Mouse (Mus musculus) heart, embryonic 12.5 days (tissue): Measurements from ENCODE around the gene Ahnak2. TPM values are rescaled to one million over a fixed set of nuclear protein-coding genes. Genes with fewer than 3 reads are reported as not detected.

Source experiments
- ATAC-seq: fragments of 200-750 bp; cut with Nextera tagmentation; 2 replicates; pipeline ENCODE4 v1.8.0; 2017; ENCODE audit warnings: moderate TSS enrichment, moderate library complexity; ENCODE audit not compliant: insufficient number of reproducible peaks, low FRiP score
- H3K27ac ChIP-seq: fragments of 300-500 bp; sonication (generic); 2 replicates; pipeline ENCODE4 v1.5.1; 2016; ENCODE audit warnings: mild to moderate bottlenecking, moderate library complexity; ENCODE audit not compliant: poor library complexity, severe bottlenecking
- H3K27me3 ChIP-seq: fragments of 300-500 bp; sonication (generic); replicated peaks from 2 replicates; pipeline ENCODE4 v1.6.1; 2016; ENCODE audit warnings: mild to moderate bottlenecking, moderate library complexity
- H3K36me3 ChIP-seq: fragments of 300-500 bp; sonication (generic); 2 replicates; pipeline ENCODE4 v1.6.1; 2016; ENCODE audit warnings: mild to moderate bottlenecking, moderate library complexity
- H3K4me1 ChIP-seq: fragments of 300-500 bp; sonication (generic); replicated peaks from 2 replicates; pipeline ENCODE4 v1.6.1; 2016; ENCODE audit warnings: mild to moderate bottlenecking
- H3K4me2 ChIP-seq: fragments of 300-500 bp; sonication (generic); 2 replicates; pipeline ENCODE4 v1.6.1; 2016; ENCODE audit warnings: mild to moderate bottlenecking, moderate library complexity
- H3K4me3 ChIP-seq: fragments of 300-500 bp; sonication (generic); 2 replicates; pipeline ENCODE4 v1.5.1; 2016; ENCODE audit warnings: mild to moderate bottlenecking
- H3K9ac ChIP-seq: fragments of 300-500 bp; sonication (generic); 2 replicates; pipeline ENCODE4 v1.6.1; 2016; ENCODE audit warnings: mild to moderate bottlenecking, moderate library complexity
- H3K9me3 ChIP-seq: fragments of 300-500 bp; sonication (generic); replicated peaks from 2 replicates; pipeline ENCODE4 v1.6.1; 2016; ENCODE audit warnings: mild to moderate bottlenecking, moderate library complexity
- WGBS: fragments of 180-500 bp; shearing (Covaris S2); methylation state at CpG from one replicate; pipeline ENCODE4 v1.1.7; 2016; 5-methylcytosine and 5-hydroxymethylcytosine counted together
- polyA plus RNA-seq: library from polyadenylated mRNA; unstranded; fragments of >200 nt; fragmentation: Nextera tagmentation; extraction: Ambion mirVana; gene quantifications from 2 replicates; pipeline ENCODE4 v1.2.1, GENCODE M21; 2016

The Ahnak2 gene
- polyA plus RNA-seq, 1 experiment from 2014 or later: 1.4 TPM

GRCm38 (mm10) chr12:112807796-112808195 lies 5.3 kb upstream of the Ahnak2 start:
- Histone ChIP-seq H3K4me3 (no peak overlapping the region), H3K36me3 (no peaks in the 10 kb centered on the region), H3K9ac (no peak overlapping the region), H3K4me1 (peaks cover 45% of the 10 kb centered on the region), H3K27ac (no peak overlapping the region), H3K27me3 (peaks cover 27% of the 10 kb centered on the region), H3K9me3 (no peaks in the 10 kb centered on the region), H3K4me2 (no peak overlapping the region)
- WGBS: 82% methylated on average over 4 of the region's 4 CpGs
- no peak for ATAC-seq

- H3K9me3 ChIP-seq: no peaks in the 10 kb centered on the region
- 65% methylated on average over 6 of the region's 6 CpGs for WGBS
- peaks cover 43% of the 10 kb centered on the region for H3K4me1 ChIP-seq
- no peak for ATAC-seq
- no peak overlapping the region for H3K27ac ChIP-seq
- H3K9ac ChIP-seq: no peak overlapping the region
- H3K4me3 ChIP-seq: no peak overlapping the region
- H3K27me3 ChIP-seq: peaks cover 41% of the 10 kb centered on the region
- H3K4me2 ChIP-seq: no peak overlapping the region
- H3K36me3 ChIP-seq: no peaks in the 10 kb centered on the region
These were observed 3.6 kb upstream of the Ahnak2 start for GRCm38 (mm10) chr12:112806044-112806443.

- Histone ChIP-seq H3K9me3 (no peaks in the 10 kb centered on the region), H3K4me1 (peaks cover 28% of the 10 kb centered on the region), H3K36me3 (no peaks in the 10 kb centered on the region), H3K9ac (no peak overlapping the region), H3K4me3 (no peak overlapping the region), H3K4me2 (no peak overlapping the region), H3K27me3 (peaks cover 56% of the 10 kb centered on the region), H3K27ac (no peak overlapping the region)
- ATAC-seq: no peak
- 42% methylated on average over 13 of the region's 13 CpGs for WGBS
These were observed 1.6 kb upstream of the Ahnak2 start for GRCm38 (mm10) chr12:112804046-112804445.

- Histone ChIP-seq H3K4me3 (no peak overlapping the region), H3K36me3 (no peaks in the 10 kb centered on the region), H3K4me1 (peaks cover 27% of the 10 kb centered on the region), H3K27me3 (peaks cover 62% of the 10 kb centered on the region), H3K4me2 (peak overlapping the region; percentile 100), H3K9ac (no peak overlapping the region), H3K9me3 (no peaks in the 10 kb centered on the region), H3K27ac (no peak overlapping the region)
- ATAC-seq: no peak
- WGBS: 25% methylated on average over 3 of the region's 3 CpGs
These were observed 460 bp upstream of the Ahnak2 start for GRCm38 (mm10) chr12:112802917-112803316.

GRCm38 (mm10) chr12:112800476-112800875 lies 2.0 kb downstream of the Ahnak2 start:
- Histone ChIP-seq H3K9ac (no peak overlapping the region; the same call in 1 of the 2 replicates), H3K4me2 (no peak overlapping the region), H3K36me3 (no peaks in the 10 kb centered on the region), H3K9me3 (no peaks in the 10 kb centered on the region), H3K4me1 (peaks cover 52% of the 10 kb centered on the region), H3K4me3 (no peak overlapping the region), H3K27ac (no peak overlapping the region), H3K27me3 (peaks cover 67% of the 10 kb centered on the region)
- 15% methylated on average over 4 of the region's 4 CpGs for WGBS
- peak; percentile 12 for ATAC-seq

GRCm38 (mm10) chr12:112799237-112799970 lies 3.1 kb downstream of the Ahnak2 start:
- Histone ChIP-seq H3K27ac (no peak overlapping the region), H3K27me3 (peaks cover 64% of the 10 kb centered on the region), H3K9ac (no peak overlapping the region), H3K9me3 (no peaks in the 10 kb centered on the region), H3K4me1 (peaks cover 63% of the 10 kb centered on the region), H3K4me2 (no peak overlapping the region), H3K36me3 (no peaks in the 10 kb centered on the region), H3K4me3 (no peak overlapping the region)
- WGBS: 68% methylated on average over 10 of the region's 10 CpGs
- no peak for ATAC-seq

GRCm38 (mm10) chr12:112798716-112799115 lies 3.7 kb downstream of the Ahnak2 start:
- 62% methylated on average over 5 of the region's 5 CpGs for WGBS
- peaks cover 67% of the 10 kb centered on the region for H3K4me1 ChIP-seq
- no peak for ATAC-seq

GRCm38 (mm10) chr12:112798332-112798681 lies 4.2 kb downstream of the Ahnak2 start:
- 47% methylated on average over 5 of the region's 5 CpGs for WGBS
- no peaks in the 10 kb centered on the region for H3K9me3 ChIP-seq
- no peak for ATAC-seq
- H3K9ac ChIP-seq: no peak overlapping the region
- H3K4me1 ChIP-seq: peaks cover 70% of the 10 kb centered on the region
- peaks cover 58% of the 10 kb centered on the region for H3K27me3 ChIP-seq
- H3K27ac ChIP-seq: no peak overlapping the region
- H3K4me2 ChIP-seq: no peak overlapping the region
- no peak overlapping the region for H3K4me3 ChIP-seq
- no peaks in the 10 kb centered on the region for H3K36me3 ChIP-seq

More at GRCm38 (mm10) chr12:112798716-112799115, 3.7 kb downstream of the Ahnak2 start:
- Histone ChIP-seq H3K4me2 (no peak overlapping the region), H3K9me3 (no peaks in the 10 kb centered on the region), H3K36me3 (no peaks in the 10 kb centered on the region), H3K9ac (no peak overlapping the region), H3K27ac (no peak overlapping the region), H3K4me3 (no peak overlapping the region), H3K27me3 (peaks cover 62% of the 10 kb centered on the region)

GRCm38 (mm10) chr12:112797672-112798331 lies 4.7 kb downstream of the Ahnak2 start:
- H3K36me3 ChIP-seq: no peaks in the 10 kb centered on the region
- no peaks in the 10 kb centered on the region for H3K9me3 ChIP-seq
- 0 out of 2 replicates have a peak overlapping the region, but pooled peaks have one; percentile 26 for H3K9ac ChIP-seq
- 41% methylated on average over 15 of the region's 15 CpGs for WGBS
- no peak overlapping the region for H3K4me3 ChIP-seq
- H3K4me1 ChIP-seq: peaks cover 73% of the 10 kb centered on the region
- H3K27me3 ChIP-seq: peaks cover 53% of the 10 kb centered on the region
- H3K4me2 ChIP-seq: no peak overlapping the region; the same call in 1 of the 2 replicates
- H3K27ac ChIP-seq: no peak overlapping the region
- ATAC-seq: no peak

- peaks cover 63% of the 10 kb centered on the region for H3K4me1 ChIP-seq
- no peak overlapping the region for H3K4me3 ChIP-seq
- ATAC-seq: no peak
- WGBS: 42% methylated on average over 17 of the region's 17 CpGs
- H3K9ac ChIP-seq: no peak overlapping the region
- H3K36me3 ChIP-seq: no peaks in the 10 kb centered on the region
- H3K4me2 ChIP-seq: no peak overlapping the region; the same call in 1 of the 2 replicates
- H3K27me3 ChIP-seq: peaks cover 47% of the 10 kb centered on the region
- no peaks in the 10 kb centered on the region for H3K9me3 ChIP-seq
- H3K27ac ChIP-seq: no peak overlapping the region
These were observed 5.6 kb downstream of the Ahnak2 start for GRCm38 (mm10) chr12:112796551-112797510.
